Mouse (Mus musculus): ENCODE measurements around the gene Gpr176.
A peak's percentile ranks its signal among the peaks of the same experiment; 100 is the strongest.
"Not testable (repeated sequence)": the region's sequence is repeated elsewhere in the genome, so short reads cannot be mapped to it uniquely, and the experiment has no call there.

Gene Gpr176

GRCm38 (mm10) chr2:118301656-118302055 lies 71.6 kb downstream of the Gpr176 start:
- DNase-seq (ENCODE audit: low spot score in 2 of 2), result no peak

- no peak for DNase-seq (ENCODE audit: low spot score in 2 of 2)
Measured at GRCm38 (mm10) chr2:118301041-118301545, 72.1 kb downstream of the Gpr176 start.

DNA sequence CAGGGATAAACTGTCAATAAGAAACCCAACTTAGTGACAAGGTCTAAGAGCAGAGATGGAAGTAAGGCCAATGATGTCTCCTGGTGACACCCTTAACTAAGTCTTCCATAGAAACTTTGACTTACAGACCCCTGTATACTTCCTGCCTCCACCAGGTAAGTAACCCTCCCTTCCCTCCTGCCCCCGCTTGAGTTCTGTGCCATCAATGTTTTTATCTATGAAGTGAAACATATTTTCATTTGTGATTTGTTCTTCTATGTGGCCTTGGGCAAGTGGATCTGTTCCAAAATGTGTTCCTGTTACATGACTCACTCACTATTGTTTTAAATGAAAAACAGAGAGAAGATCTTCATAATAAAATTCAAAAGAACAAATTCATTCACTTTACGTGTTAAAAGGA lies 73.2 kb downstream of the Gpr176 start:
- no peak for DNase-seq (ENCODE audit: low spot score in 2 of 2)

- no peak for DNase-seq (ENCODE audit: low spot score in 2 of 2)
Measured at GRCm38 (mm10) chr2:118298601-118299000, 74.6 kb downstream of the Gpr176 start.

DNA sequence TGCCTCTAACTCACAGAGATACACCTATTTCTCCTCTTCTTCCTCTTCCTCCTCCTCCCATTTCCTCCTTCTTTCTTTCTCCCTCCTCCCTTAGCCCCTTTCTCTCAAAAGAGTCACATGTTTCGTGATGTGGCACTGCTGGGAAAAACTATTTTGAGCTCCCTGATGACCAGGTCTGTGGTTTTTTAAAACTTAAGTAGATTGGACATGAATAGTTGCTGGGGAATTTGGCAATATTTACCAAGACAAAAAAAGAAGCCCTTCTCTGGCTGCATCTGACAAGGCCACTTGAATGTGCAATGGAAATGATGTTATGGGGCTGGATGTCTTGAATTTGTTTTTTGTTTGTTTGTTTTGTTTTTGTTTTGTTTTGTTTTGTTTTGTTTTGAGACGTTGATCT lies 75.3 kb downstream of the Gpr176 start:
- DNase-seq (ENCODE audit: low spot score in 2 of 2), result no peak

- DNase-seq (ENCODE audit: low spot score in 2 of 2), result peak in 1 of 2 experiments; percentile 27
Measured at GRCm38 (mm10) chr2:118295505-118295904, 77.7 kb downstream of the Gpr176 start.

GRCm38 (mm10) chr2:118293583-118293982 lies 79.6 kb downstream of the Gpr176 start:
- DNase-seq (ENCODE audit: low spot score in 2 of 2), result no peak

DNA sequence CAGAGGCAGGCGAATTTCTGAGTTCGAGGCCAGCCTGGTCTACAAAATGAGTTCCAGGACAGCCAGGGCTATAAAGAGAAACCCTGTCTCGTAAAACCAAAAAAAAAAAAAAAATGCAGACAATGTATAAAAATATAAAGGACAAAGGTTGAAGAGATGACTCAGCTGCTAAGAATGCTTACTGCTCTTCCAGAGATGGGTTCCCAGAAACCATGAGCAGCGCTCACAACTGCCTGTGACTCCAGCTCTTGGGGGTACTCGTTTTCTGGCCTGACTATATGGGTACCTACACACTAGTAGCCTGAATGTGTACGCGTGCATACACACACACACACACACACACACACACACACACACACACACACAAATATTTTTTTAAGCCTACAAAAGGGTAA lies 84.2 kb downstream of the Gpr176 start:
- DNase-seq (ENCODE audit: low spot score in 2 of 2), result not testable (repeated sequence)

DNA sequence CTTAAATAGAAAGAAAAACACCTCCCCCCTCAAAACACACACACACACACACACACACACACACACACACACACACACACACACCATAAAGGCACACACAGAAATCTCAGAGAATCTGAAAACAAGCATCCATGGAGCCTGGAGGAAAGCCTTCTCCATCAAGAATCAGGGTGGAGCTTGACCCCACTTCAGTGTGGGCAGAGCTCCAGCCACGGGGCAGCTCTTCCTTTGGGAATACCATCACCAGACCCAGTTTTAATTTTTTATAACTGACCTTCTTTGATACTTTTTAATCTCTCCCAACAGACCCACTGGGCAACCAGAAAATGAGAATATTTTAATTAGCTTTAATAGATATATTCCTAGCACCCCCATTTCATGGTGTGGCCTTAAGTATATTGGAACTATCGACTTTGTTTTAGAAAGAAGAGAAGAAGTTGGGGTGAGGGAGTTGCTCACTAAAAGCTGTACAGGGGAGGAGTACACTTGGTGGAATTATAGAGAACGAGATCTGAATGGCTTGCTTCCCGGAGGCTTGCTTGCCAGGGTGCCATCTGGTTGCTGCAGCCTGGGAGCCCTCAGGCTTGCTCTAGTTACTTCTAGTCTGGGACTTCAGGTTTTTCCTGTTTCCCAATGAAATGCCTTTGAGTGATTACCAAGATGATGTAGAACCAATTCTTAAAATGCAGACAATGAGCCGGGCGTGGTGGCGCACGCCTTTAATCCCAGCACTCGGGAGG lies 84.7 kb downstream of the Gpr176 start:
- DNase-seq (ENCODE audit: low spot score in 2 of 2), result no peak

DNA sequence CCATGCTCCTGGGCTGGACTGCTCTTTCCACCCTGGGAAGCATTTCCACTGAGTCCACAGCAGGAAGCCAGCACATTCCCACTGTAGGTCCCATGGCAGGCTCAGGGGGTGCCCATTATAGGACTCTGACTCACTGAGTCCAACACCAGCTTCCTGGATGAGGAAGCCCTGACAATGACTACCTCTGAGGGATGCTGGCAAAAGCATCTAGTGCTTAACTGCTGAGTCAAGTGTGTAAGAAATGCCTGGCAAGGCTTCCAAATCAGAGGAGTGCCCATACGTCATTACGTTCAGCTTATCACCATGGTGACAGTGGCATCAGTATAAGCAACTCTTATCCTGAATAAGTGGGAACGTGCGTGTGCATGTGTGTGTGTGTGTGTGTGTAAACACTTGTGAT lies 85.5 kb downstream of the Gpr176 start:
- DNase-seq (ENCODE audit: low spot score in 2 of 2), result no peak

GRCm38 (mm10) chr2:118282467-118282866 lies 90.8 kb downstream of the Gpr176 start:
- DNase-seq (ENCODE audit: low spot score in 2 of 2), result no peak

DNA sequence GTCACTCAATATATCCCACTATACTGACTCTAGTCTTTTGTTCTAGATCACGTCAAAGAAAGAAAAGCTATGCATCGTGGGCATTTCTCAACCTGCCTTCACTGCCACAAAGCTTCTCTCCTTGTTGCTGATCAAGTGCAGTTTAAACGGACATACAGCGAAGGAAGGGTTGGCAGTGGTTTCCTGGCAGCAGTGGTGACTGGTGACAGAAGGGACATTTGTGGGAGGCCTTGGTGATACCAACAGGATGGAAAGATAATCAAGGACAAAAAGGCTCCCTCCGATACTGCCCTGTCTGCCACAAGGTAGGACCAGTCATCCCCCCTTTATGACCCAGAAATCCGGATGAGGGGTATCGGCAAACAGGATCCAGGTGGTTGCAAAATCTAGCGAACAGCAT lies 95.0 kb downstream of the Gpr176 start:
- no peak for DNase-seq (ENCODE audit: low spot score in 2 of 2)

DNA sequence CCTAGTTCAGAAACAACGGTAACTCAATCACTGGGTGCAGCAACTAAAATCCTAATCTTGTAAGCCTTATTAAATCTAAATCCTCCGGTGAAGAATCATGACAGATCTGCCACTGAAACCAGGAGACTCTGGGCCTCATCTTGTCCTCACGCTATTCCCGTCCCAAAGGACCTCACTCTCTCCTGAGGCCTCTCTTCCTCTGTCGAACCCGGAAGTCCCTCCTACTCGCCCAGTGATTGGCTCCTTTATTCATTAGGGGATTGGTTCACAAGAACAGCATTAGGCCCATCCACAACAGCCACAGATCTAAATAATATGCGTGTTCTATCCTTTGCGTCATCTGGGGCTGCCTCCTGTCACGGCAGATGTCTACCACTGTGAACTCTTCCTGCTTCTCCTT lies 101.6 kb downstream of the Gpr176 start:
- DNase-seq (ENCODE audit: low spot score in 2 of 2), result no peak

DNA sequence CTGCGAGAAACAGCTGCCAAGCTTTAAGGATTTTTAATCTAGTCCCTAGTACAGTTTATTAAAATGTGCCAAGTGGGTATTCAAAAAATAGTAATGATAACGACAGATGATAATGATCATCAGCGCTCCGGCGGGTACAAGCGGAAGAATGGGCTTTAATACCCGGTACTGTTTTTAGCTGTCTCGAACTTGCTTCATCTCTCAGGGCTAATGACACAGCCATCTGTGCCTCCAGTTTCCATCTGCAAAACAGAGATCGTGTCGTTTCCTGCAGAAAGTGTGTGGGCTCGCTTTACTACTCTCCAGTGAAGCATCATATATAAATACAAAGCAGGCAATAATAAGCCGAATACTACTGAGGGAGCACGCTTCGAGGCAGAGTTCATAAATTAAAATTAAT lies 103.0 kb downstream of the Gpr176 start:
- DNase-seq (ENCODE audit: low spot score in 2 of 2), result no peak

DNA sequence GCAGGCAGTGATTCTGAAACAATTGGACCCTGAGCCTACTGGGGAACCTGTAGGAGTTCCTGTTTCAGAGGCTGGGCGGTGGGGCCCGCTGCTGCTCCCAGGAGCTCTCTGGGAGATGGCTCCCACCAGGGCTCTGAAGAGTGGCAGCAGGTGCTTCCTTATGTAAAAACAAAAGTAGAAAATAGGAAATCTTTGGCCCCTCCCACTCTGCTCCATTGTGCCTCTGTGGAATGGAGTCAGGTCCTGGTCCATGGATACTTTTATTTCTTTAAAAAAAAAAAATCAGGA lies 109.4 kb downstream of the Gpr176 start:
- DNase-seq (ENCODE audit: low spot score in 2 of 2), result no peak

- DNase-seq (ENCODE audit: low spot score in 2 of 2), result peak; percentile 23 to 68
Measured at GRCm38 (mm10) chr2:118263151-118263913, 109.9 kb downstream of the Gpr176 start.

GRCm38 (mm10) chr2:118262673-118263072 lies 110.5 kb downstream of the Gpr176 start:
- DNase-seq (ENCODE audit: low spot score in 2 of 2), result no peak

DNA sequence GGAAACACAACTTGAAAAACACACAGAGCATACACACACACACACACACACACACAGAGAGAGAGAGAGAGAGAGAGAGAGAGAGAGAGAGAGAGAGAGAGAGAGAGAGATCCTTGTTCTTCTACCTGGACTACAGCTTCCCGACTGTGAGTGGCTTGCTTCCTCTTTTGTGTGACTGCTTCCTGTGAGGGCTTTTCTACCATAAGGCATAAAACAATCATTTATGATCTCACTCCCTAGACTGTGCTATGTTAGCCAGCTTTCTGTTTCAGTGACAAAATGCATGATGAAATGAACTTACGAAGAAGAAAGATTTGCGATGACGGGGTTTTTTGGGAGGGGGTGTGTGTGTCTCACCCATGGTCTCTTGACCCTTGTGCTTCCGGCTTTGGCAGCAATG lies 113.5 kb downstream of the Gpr176 start:
- DNase-seq (ENCODE audit: low spot score in 2 of 2), result peak in 1 of 2 experiments; percentile 24

GRCm38 (mm10) chr2:118257094-118257493 lies 116.1 kb downstream of the Gpr176 start:
- DNase-seq (ENCODE audit: low spot score in 2 of 2), result no peak

DNA sequence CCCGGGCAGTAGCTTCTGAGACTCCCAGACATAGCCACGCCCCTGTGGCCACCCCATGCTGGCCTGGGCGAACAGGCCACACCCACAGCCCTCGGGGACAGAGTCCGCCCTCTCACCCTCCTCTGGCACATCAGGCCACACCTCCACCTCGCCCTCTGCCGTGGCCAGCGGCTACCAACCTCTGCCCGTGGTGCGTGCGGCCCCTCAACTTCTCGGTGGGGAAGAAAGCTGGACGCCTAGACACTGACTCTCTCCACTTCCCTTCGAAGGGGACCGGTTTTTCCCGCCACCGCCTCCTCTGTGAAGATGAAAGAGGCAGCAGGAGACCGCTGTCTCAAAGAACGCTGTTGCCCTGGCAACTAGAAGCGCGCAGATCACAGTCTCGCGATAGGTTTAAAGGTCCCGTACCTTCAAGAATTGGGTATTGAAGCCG lies 116.6 kb downstream of the Gpr176 start, which contains the start of gene Fsip1:
Gene Fsip1, minus strand, starts transcription at position 346 of the 433 bp plus-strand sequence.
- DNase-seq (ENCODE audit: low spot score in 2 of 2), result peak; percentile 88 to 90

DNA sequence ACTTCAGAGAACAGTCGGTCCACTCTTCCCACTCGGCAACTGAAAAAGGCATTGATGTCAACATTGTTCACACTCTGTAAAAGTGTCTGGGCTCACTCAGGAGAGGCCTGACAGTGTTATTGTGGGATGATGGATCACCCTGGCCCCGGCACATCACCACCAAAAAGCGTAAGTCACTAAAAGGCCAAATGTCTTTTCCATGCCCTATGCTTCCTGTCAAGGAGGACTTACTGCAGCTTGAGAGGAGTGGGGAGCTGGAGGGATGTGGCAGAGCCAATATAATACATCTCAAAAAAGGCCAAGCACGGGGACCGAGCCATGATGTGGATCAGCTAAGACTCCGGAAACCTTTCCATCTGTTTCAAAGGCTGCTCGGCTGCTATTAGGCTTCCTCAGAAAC lies 118.7 kb downstream of the Gpr176 start:
- DNase-seq (ENCODE audit: low spot score in 2 of 2), result no peak

DNA sequence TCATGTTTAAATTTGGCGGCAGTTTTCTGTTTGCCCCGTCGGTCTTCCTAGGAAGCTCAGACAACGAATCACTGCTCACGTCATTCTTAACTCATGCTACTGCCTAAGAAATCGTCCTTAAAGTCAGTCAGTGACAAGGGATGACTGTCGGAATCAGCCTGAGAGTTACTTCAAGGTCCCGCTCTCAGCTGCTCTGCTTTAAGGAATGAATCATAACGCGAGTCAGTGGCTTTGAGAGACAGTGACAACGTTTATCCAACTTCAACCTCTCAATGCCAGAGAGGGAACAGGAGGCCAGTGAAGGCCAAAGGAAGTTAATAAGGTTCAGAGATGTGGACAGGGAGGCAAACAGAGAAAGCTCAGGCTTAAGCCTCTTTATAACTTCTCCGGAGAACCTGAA lies 124.3 kb downstream of the Gpr176 start:
- no peak for DNase-seq (ENCODE audit: low spot score in 2 of 2)

DNA sequence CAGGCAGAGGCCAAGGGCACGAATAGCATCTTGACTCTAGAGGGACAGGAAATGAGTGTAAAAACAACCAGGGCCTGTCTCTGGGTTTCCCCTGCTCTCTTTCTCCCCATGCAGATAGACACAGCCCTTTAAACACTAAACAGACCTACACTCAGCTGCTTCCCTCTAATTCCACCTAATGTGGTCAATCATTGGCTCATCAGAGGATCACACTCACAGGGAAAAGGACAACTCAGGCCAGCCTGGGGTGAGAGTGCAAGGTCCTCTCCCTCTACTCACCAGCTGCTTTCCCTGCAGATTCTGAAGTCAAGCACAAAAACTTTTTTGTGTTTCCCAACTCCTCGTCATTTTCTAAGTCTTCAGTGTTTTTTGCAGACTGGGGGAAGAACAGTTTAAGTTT lies 125.2 kb downstream of the Gpr176 start:
- no peak for DNase-seq (ENCODE audit: low spot score in 2 of 2)

All from natural killer cell, adult 2 months (primary cell).